Mouse (Mus musculus) gastrocnemius, postnatal 14 days (tissue): ENCODE measurements around the gene Spink8. TPM values are rescaled to one million over a fixed set of nuclear protein-coding genes. Genes with fewer than 3 reads are reported as not detected.
"Not testable (repeated sequence)": the region's sequence is repeated elsewhere in the genome, so short reads cannot be mapped to it uniquely, and the experiment has no call there.

Experiments
- DNase-seq: peaks from one replicate; pipeline ENCODE4 v3.0.0; 2021; ENCODE audit warnings: mixed read lengths
- intact Hi-C: fragments of 180-260 bp; cut with DNase I; formaldehyde crosslinking; loops from one replicate; pipeline ENCODE4 v1.15.1; 2025; ENCODE audit warnings: low total_unique reads
- long read RNA-seq, 2 experiments: library from polyadenylated mRNA; stranded (forward); transcript quantifications; one replicate each; pipeline ENCODE4 v2.0.0; 2021
- total RNA-seq, 2 experiments: library from RNA; stranded (reverse); gene quantifications; 2 replicates each; pipeline ENCODE4 v1.2.3; 2021

Spink8 gene
- not detected for total RNA-seq
- long read RNA-seq, experiment 1, result 0 reads
- long read RNA-seq, experiment 2, result 0 reads

DNA sequence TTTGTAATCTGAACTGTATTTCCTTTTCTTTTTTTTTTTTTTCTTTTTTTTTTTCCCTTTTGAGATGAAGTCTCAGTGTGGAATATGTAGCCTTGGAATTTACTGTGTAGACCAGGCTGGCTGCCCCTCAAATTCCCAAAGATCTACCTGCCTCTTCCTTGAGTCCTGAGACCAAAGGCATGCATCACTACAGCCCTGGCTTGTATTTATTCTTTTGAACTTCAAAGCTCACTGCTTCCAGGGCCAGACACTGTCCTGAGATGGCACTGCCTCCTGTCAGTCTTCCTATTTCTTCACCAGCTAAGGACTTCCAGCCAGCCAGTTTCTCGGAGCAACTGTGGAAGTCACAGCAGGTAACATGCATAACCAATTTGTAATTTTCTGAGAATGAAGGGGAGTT lies at the start of gene Spink8:
Gene Spink8 (plus strand): TSS at position 301 of the 400 bp plus-strand sequence.
- intact Hi-C loops, result no loop called here

DNA sequence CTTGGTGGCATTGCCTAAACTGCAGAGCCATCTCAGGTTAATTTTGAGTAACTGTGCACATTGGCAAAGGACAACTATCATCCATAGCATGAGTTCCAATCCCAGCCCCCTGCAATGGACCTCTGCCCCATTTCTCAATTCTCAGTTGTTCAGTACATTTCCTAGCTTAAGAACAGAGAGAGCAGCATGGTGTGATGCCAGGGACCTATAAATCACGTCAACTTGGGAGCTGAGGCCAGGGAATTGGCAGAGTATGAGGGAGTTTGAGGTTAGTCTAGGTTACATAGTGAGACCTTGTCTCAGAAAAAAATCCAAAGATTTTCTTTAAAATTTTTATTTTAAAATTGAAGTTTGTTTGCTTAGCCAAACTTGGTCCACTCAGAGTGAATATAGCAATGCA lies 45.2 kb upstream of the Spink8 start:
- intact Hi-C loops, DNase-seq: not testable (repeated sequence)

More for the DNA sequence above, at the start of gene Spink8:
- DNase-seq, result no peak

DNA sequence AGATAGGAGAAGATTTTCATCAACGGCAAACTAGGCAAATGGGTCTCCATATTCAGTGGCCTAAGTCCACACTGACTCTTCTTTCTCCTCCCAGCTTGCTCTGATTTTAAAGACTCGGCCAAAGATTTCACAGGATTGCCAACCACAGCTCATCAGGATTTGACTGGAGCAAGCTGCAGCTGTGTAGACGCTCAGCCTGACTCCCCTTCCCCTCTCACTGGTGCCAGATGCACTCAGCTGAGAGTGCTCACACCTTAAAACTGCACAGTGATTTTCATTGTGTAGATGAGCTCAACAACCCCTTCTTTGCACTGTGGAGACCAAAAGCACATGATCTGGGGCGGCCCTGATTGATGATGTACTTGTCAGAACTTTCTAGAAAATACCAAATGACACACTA lies 21.5 kb upstream of the Spink8 start, which contains the start of gene Fbxw27:
Gene Fbxw27 (minus strand): TSS at position 101 of the 400 bp plus-strand sequence.
- intact Hi-C loops, DNase-seq: not testable (repeated sequence)

DNA sequence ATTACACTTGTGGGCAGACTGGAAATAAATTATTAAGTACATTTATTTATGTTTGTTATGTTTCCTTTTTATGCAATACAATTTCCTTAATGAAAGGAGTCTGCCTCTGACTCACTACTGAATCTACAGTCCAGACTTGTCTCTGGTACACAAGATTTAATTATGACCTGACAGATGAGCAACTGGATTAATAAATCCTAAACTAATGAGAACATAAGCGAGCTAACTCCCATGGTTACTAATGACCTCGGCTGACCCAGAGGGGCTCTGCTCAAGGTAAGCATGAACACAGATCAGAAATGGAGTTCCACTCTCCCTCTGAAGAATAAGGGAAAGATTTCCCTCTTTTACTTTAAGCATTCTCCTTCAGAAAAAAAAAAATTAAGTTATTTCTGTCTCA lies 16.9 kb upstream of the Spink8 start:
- no peak for DNase-seq
- intact Hi-C loops, result no loop called here

DNA sequence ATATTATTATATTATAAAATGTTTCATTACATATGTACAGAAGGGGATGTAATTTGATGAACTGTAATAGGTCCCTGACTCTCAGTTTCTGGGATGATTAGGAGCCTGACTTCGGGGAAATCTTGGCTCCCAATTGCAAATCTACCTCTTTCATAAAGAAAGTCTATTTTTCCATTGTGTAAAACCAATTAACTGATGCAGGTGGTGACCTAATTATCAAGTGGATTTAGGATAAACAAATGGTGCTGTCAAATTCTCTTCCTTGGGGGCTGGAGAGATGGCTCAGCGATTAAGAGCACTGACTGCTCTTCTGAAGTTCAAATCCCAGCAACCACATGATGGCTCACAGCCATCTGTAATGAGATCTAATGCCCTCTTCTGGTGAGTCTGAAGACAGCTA lies 16.3 kb upstream of the Spink8 start:
- no peak for DNase-seq
- intact Hi-C loops, result no loop called here

DNA sequence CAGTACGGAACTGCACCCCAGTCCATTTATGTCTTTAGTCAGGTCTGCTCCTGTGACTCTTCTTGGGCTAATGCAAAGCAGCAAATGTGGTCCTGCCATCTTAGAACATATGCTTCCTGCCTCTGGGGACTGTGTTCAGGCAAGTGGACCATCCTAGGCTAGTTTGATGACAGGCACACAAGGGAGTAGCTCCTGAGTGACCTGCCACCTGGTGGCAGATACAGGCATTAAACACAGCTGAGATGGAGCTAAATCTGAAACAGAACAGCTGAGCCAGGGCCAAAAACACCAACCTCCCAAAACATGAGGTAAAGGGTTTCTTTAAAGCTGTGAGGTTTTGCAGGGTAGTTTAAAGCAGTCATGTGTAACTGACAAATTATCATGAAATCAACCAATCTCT lies 14.0 kb upstream of the Spink8 start:
- intact Hi-C loops, result no loop called here
- no peak for DNase-seq

DNA sequence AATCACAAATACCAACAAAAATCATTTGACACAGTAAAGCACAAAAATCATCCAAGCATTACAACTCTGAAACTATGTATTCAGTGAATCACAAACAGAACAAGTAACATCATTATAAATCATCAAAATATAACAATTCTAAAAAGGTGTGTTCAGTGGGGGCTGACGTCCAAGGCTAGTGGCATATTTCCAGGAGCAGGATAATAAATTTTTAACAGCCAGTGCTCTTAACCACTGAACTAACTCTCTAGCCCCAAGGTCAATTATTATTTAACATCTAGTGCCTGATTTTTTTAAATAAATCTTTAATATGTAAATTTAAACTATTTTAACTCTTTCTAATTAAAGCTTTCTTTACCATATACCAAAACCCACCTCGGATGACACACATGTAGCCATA lies 6.5 kb upstream of the Spink8 start:
- intact Hi-C loops, DNase-seq: not testable (repeated sequence)

DNA sequence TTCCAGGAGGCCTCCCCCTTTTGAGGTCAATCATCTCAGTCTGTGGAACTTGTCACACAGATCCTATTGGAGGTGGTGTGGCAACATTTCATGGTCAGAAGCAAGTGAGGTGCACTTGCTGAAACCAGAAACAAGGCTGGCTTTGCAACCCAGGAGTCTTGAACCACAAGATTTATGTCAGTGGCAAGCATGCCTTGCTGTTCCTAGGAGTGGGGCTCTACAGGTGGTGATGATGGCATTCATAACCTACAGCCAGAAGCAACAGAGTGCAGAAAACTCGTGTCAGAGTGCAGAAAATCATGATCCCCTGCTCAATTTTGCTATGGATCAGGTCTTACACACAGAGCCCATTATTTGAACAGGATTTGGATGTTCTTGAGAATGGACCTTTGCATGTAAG lies 5.8 kb upstream of the Spink8 start:
- intact Hi-C loops, result no loop called here
- no peak for DNase-seq

DNA sequence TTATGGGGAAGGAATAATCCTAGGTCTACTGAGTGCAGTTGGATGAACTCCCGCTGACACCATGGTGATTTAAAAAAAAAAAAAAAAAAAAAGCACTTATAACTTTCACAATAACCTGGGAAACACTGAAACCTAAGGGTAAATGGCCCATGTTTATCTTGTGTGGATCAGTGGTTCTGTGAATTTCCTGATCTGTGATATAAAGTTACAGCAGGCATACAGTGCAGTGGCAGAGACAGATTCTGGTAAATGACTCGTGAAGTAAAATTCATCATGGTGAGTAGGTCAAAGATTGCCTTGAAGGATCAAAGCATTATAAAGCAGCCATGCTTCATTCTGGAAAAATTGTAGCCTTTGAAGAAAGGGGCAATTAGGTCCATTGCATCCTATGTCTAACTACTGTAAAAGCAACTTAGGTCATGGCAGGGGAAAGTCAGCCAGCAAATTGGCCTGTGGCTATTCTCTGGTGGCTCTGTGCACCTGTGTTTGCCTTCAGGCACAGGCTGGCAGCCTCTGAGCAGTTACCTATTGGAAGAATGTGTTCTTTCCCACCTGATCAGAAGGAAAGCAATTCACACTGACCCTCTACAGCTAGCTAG lies 5.3 kb upstream of the Spink8 start:
- intact Hi-C loops, result no loop called here
- no peak for DNase-seq

DNA sequence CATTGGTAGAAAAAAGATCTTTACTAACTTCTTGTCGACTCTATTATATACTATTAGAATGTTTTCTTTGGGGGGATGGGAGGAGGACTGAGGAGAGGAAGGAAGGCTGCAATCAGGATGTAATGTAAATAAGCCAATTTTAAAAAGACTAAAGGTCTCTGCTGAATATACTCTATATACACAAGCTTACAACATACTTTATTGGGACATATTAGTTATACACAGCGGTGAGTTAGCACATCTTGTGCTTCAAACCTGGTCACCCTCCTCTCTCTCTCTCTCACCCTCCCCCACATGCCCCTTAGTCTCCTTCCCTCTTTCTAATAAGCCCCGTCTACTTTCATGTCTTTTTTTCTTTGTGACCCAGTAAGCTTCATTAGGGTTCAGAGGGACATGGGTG lies 4.2 kb upstream of the Spink8 start:
- intact Hi-C loops, result no loop called here

DNA sequence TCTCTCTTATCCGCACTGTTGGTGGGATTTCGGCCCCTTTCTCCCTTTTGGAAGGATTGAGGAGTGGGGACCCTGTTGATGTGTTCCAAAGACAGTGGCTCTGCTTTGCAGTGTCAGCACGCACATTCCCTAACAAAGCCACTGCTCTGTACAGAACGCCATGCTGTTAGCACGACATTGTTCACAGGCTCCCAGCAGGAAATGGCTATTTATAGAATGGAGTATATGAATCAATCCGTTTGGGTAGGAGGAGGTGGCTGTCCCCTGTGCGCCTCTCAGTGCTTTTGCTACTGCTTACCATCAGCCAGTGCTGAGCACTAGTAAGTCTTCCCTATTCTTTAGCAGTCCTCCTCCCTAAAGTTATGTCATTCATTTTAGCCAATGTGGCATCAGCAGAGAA lies 1.3 kb downstream of the Spink8 start:
- intact Hi-C loops, result no loop called here
- no peak for DNase-seq

More for the DNA sequence above, 4.2 kb upstream of the Spink8 start:
- no peak for DNase-seq

DNA sequence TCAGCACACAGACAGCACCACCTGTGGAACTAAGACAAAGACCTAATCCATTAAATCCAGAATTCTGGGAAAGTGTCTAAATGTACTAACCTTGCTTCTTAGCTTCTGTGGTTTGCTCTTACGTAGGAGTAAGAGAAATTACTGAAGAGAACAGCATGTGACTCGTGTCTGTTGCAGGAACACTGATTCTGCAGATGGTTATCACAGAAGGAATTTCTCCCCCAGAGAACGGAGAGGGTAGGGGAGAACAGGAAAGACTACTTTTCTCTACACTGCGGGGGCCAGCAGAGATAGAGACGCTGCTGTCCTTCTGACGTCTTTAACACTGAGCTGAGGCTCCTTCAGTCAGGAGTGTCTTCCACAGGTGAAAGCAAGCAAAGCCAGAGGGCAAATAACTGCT lies 4.3 kb downstream of the Spink8 start:
- DNase-seq, result no peak
- intact Hi-C loops, result no loop called here

DNA sequence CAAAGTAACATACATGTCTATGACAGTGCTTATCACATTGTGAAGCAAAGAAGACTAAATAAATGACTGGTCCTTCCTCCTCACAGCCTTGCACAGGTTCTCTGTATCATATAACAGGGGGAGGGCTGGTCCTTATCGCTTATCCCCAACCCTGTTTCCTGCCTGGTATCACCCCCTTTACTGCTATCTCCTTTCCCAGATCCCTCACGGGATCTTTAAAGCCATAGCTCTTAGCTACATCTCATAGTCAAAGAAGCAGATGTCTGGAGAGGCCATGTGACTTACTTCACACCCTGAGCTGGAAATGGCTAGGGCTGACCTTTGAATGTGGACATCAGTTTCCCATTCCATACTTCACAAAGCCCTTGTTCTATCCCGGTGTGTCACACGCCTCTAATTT lies 13.7 kb downstream of the Spink8 start:
- intact Hi-C loops, result no loop called here
- no peak for DNase-seq

DNA sequence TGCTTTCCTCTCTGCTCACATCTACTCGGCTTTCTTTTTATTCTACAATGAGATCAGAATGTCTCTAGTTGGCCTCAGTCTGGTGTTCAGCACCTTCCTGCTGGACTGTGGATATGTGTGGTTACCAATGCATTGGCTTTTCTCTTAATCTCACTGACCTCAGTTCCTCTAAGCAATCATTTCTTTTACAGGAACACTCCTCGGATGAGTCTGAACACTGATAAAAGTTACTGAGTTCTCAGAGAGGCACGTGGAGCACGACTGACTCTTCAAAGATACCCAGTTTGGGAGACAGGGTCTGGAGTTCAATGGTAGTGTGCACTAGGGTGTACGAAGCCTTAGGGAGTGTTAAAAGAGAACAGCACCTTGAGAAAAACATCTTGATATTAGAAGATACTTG lies 14.1 kb downstream of the Spink8 start:
- intact Hi-C loops, result no loop called here
- DNase-seq, result no peak

DNA sequence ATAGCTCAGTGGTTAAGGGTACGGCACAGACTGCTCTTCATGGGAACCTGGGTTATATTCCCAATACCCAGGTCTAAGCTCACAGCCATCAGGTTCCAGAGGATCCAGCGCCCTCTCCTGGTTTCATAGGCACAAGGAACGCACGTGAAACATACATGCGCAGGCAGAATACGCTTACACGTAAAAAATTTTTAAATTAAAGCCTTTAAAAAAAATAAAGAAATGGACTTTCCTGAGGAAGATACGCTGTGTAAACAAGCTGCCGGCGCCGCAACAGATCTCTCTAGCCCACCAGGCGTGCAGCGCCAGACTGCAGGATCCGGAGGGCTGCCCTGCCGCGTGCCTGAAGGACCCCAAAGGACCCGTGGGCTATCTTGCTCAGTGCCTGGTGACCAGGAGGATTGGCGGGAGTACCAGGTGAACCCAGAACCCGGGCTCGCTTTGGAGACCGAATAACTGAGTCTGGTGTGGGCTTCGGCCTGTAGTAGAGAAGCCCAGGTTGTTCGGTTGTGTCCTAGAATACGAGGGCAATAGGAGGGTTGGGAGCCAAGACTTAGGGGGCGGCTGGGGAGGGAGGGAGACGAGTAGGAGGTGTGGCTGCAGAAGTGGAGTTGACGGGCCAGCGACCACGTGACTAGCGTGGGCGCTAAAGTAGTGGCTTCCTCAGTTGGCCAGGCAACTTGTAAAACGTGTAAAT lies 20.5 kb downstream of the Spink8 start, which contains the start of gene Nme6:
Gene Nme6 (plus strand): TSS at position 359 of the 697 bp plus-strand sequence.
- intact Hi-C loops, result no loop called here
- DNase-seq, result peak; percentile 85

DNA sequence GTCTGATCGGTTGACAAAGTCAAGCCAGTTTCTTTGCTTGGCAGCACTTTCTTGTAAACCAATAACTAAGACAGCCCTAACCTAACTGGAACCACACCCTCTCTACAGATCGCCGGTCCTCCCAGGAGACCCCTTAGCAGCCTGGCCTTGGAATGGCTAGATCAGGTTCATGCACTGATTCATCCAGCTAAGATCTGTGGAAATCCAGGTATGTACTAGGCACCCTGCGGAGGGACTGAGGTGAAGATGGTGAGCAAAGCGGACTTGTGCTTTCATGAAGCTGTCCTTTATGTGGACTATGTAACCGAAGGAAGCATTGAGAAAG lies 21.0 kb downstream of the Spink8 start:
- intact Hi-C loops, result no loop called here
- no peak for DNase-seq

DNA sequence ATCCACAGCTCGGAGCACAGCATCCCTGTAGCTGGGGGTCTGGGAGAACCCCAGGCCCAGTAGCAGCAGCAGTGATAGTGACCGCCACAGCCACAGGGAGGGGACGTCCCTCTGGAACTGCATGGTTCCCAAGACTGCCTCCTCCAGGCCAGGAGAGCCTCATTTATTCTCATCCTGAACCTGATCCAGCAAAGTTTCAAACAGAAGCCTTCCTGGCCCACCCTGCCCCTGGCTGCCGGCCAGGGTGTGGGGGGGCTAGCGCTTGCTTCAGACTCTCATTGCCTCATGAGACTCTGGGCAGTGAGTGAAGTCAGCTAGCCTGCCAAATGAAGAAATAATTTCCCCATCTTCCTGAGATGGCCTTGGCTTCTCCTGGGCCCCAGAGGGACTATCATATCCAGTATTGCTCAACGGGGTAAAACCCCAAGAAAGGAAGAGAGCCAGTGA lies 37.3 kb downstream of the Spink8 start, which contains the start of gene Camp:
Gene Camp (minus strand): TSS at position 306 of the 447 bp plus-strand sequence.
- peak; percentile 60 for DNase-seq
- intact Hi-C loops, result no loop called here

DNA sequence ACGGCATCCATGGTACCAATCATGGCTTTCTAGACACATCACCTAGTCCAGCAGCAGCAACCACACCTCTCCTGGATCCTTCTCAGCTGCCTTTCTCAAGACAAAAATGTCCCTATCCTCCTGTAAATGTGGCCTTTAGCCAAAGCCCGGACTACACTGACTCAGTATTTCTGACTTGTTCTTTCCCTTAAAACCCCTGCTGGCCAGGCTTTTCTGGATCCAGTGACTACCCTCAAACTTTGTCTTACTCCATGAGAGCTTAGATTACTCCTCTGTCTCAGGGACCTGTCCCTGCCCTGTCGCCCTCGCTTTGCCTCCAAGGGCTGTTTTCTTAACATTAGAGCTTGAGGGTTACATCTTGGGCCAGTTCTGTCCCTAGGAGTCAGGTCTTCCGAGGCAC lies 38.0 kb downstream of the Spink8 start:
- intact Hi-C loops, result no loop called here
- DNase-seq, result no peak

DNA sequence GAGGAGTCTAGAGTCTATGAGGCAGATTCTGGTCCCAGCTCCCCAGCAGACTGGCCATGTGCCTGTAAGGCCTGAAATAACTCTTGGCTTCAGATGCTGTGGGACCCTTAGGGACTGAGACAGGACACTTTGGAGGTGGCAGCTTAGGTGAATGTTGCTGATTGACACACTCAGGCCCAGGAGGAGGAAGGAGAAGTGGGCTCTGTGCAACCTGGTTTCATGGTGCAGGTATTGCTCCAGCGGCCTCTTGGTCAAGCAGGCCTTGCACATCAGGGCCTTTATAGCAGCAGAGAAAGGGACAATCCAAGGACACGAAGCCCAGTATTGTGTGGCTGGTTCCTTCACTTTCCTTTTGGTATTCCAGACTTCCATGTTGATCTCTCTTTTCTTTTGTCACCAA lies 42.3 kb downstream of the Spink8 start:
- DNase-seq, result no peak

DNA sequence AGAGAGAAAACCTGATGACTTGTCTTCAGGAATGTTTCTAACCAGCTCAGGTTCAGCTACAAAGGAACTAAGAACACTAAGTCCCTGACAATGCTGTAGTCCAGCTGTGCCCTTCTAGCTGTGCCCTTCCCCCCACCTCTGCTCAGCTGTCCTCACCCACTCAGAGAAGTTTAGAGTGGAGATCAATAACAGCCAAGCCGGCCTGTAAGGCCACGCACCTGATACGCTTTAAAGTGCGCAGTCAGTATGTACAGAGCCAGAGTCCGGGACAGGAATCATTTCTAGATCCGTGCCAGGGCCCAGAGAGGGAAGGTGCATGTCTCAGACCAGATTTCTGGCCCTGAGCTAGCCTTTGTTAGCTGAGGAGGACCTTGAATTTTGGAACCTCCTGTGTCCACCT lies 43.9 kb downstream of the Spink8 start:
- DNase-seq, result no peak
- intact Hi-C loops, result no loop called here

More for the DNA sequence above, 42.3 kb downstream of the Spink8 start:
- intact Hi-C loops, result no loop called here

DNA sequence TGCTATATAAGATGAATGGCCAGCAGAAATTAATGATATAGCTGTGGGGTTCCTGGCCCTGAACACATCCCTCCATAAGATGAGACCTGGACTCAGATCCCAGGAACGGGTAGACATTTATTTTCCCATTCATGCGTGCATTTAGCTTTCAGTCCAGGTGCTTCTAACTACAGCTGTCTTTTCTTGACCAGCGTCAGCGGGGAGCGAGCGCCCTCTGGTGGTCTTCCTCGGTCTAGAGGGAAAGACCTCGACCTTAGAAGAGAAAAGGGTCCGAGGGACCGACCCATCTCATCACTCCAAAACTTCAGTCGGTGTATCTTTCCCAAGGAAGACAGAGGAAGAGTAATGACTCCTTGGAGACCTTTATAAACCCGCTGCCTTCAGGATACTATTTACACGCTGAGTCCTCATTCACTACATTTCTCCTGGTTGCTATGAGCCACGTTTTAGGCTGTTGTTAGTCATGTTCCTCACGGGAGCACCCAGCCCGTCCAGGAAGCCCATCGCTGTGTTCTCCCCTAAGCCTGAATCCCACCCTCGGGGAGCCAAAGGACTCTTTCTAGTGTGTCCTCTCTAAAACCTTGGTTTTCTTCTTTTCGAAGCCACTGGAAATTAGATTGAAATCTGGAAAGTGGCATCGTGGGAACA lies 50.4 kb downstream of the Spink8 start:
- intact Hi-C loops, result no loop called here
- peak; percentile 79 for DNase-seq
